Mouse (Mus musculus) cerebellum, postnatal 36 days (tissue): ENCODE data around the gene Smarcb1.
A peak's percentile ranks its signal among the peaks of the same experiment; 100 is the strongest.

Experiments used
- DNase-seq, 2 experiments: peaks; one replicate each; pipeline ENCODE4 v3.0.0; 2021 to 2022; ENCODE audit warnings: mixed read lengths in 2 of 2

Gene Smarcb1

DNA sequence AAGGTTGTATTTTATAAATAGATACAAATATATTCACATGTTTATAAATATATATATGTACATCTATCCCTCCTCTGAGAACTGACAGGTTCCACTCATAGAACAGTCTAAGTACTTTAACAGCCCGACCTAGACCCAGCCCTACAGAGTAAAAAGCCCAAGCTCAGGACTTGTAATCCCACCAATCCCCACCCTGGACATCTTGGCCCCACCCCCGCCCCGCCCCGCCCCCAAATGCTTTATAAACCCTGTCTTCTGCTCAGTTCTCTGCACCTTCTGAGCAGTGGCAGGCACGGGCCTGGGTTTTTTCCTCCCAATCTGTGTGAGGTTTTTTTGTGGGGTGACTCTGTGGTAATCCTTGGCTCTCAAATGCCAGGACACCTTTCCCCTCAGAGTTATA is 67.3 kb downstream of the Smarcb1 start:
- no peak for DNase-seq

DNA sequence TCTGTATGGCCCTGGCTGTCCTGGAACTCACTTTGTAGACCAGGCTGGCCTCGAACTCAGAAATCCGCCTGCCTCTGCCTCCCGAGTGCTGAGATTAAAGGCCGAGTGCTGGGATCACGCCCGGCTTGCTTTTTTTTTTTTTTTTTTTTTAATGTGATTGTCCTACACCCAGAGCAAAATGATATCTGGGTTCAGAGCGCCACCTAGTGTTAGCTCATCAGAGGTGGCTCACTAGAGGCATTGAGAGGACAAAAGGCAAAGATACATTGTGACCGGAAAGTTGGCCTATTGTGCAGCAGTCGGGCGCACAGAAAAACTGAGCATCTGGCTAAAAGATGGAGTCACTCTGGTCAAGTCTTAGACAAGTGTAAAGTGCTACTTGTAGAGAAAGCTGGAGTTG is 68.0 kb downstream of the Smarcb1 start:
- peak; percentile 88 to 92 for DNase-seq

- no peak for DNase-seq
These were observed 68.8 kb downstream of the Smarcb1 start for GRCm38 (mm10) chr10:75852539-75853125.

GRCm38 (mm10) chr10:75851681-75852080 is 69.7 kb downstream of the Smarcb1 start:
- no peak for DNase-seq

- DNase-seq = no peak
These were observed 70.3 kb downstream of the Smarcb1 start for GRCm38 (mm10) chr10:75851076-75851475.

GRCm38 (mm10) chr10:75848382-75848781 is 73.0 kb downstream of the Smarcb1 start:
- DNase-seq = no peak
